Mouse (Mus musculus): ENCODE results near the gene Gdf15.

GRCm38 (mm10) chr8:70593961-70594609, 38.2 kb downstream of the Gdf15 start, which contains the start of gene Isyna1:
- TF ChIP-seq GATA1 (IDR thresholded peaks at IDR 0.05; ENCODE audit: low read length) (no peak), TAL1 (IDR thresholded peaks at IDR 0.05; ENCODE audit: low read length) (no peak)
